ENCODE assay signal across 8 mouse cellular contexts in genomic region chr8:106149801-106150652, GRCm38 (mm10). TPM values are rescaled to one million over a fixed set of nuclear protein-coding genes. Genes with fewer than 3 reads are reported as not detected.
DNase-seq lines count a peak whose midpoint lies in the region; ATAC-seq and TF ChIP-seq lines count a peak whose summit lies in the region.

Gene Pla2g15, plus strand, starts transcription at chr8:106150399.

- no peaks in the 10 kb centered on the region for H3K27me3 ChIP-seq in hindbrain, postnatal 0 days (ENCODE audit: insufficient read depth, low read length)

- DNase-seq in adipocyte (ENCODE audit: low spot score): peak; percentile 93
- peak; percentile 86 to 88 for DNase-seq in gastrocnemius, adult 8-10 months (ENCODE audit: low spot score in 2 of 2)
- peak; percentile 94 for DNase-seq in hindbrain, postnatal 0 days (ENCODE audit: low spot score)
- peak; percentile 83 to 91 for DNase-seq in left cerebral cortex, adult 8-10 months (ENCODE audit: low spot score in 2 of 2)
- DNase-seq in right cerebral cortex, adult 18-20 months: peak; percentile 95
- peak; percentile 70 for DNase-seq in urinary bladder, adult 2 months (ENCODE audit: low spot score)

- TF ChIP-seq CTCF in cortical plate, adult 2 months (IDR thresholded peaks at IDR 0.05; ENCODE audit: extremely low read depth, insufficient read depth, low read length): no peak
- TF ChIP-seq CTCF in hindbrain, postnatal 0 days (IDR thresholded peaks at IDR 0.05; ENCODE audit: low read depth): 0 out of 2 replicates have a peak, but pooled peaks have one; percentile 3

- peak; percentile 98 for ATAC-seq in hindbrain, postnatal 0 days
- peak; percentile 92 for ATAC-seq in megakaryocyte, adult 5-6 weeks (ENCODE audit: poor library complexity, severe bottlenecking)

- peak within 1 kb of the TSS; percentile 82 for H3K4me3 ChIP-seq in cortical plate, adult 2 months (ENCODE audit: insufficient read depth, low read length)
- peak within 1 kb of the TSS; percentile 82 for H3K4me3 ChIP-seq in hindbrain, postnatal 0 days (ENCODE audit: low read length)

- under 1% methylated on average over 38 of the region's 38 CpGs for WGBS in hindbrain, postnatal 0 days

- TF ChIP-seq POLR2A in cortical plate, adult 2 months (IDR thresholded peaks at IDR 0.05; ENCODE audit: extremely low read depth, insufficient read depth, low read length): peak; percentile 77; the same call in 1 of the 2 replicates

- peak within 1 kb of the TSS; percentile 57 for H3K4me2 ChIP-seq in hindbrain, postnatal 0 days (ENCODE audit: low read depth, low read length)

- no peak within 1 kb of the TSS; the same call in 1 of the 2 replicates for H3K27ac ChIP-seq in cortical plate, adult 2 months (ENCODE audit: insufficient read depth, low read length)
- no peak within 1 kb of the TSS for H3K27ac ChIP-seq in hindbrain, postnatal 0 days

- H3K9ac ChIP-seq in hindbrain, postnatal 0 days (replicated peaks; ENCODE audit: low read length): peak within 1 kb of the TSS; percentile 79

- no peaks in the 10 kb centered on the region; the same call in 1 of the 2 replicates for H3K4me1 ChIP-seq in cortical plate, adult 2 months (ENCODE audit: control insufficient read depth, insufficient read depth, low read length)
- H3K4me1 ChIP-seq in hindbrain, postnatal 0 days (ENCODE audit: insufficient read depth, low read length): peaks cover 11% of the 10 kb centered on the region

- no peaks in the 10 kb centered on the region for H3K9me3 ChIP-seq in hindbrain, postnatal 0 days (ENCODE audit: low read length)

- no peaks in the 10 kb centered on the region for H3K36me3 ChIP-seq in hindbrain, postnatal 0 days (ENCODE audit: insufficient read depth, low read length)

RNA-seq across cellular contexts. Expression of gene Pla2g15, which starts in this region (rescaled TPM):
- 19.6 and 19.9 TPM in 2 replicates for polyA plus RNA-seq in cortical plate, adult 2 months (2012; rRNA removed)
- total RNA-seq in gastrocnemius, adult 8-10 months (2022): 1 to 10 TPM; 3.3 to 5.6 (median 4.0) TPM
- 14.9 and 18.2 TPM in 2 replicates for total RNA-seq in hindbrain, postnatal 0 days (2014; rRNA removed)
- 14.6 and 15.7 TPM in 2 replicates for polyA plus RNA-seq in hindbrain, postnatal 0 days (2015; fragmentation: Nextera tagmentation; extraction: Ambion mirVana)
- 10 to 100 TPM; 23.4 to 31.5 (median 26.9) TPM for total RNA-seq in left cerebral cortex, adult 8-10 months (2022)
- total RNA-seq in megakaryocyte, adult 5-6 weeks (2015): 13.8 and 15.8 TPM in 2 replicates
- total RNA-seq in megakaryocyte, adult 5-6 weeks (2017): 12.9 and 15.8 TPM in 2 replicates
- polyA plus RNA-seq in urinary bladder, adult 2 months (2012; rRNA removed): 13.5 and 18.5 TPM in 2 replicates
